Mouse (Mus musculus) heart, adult 2 months (tissue): ENCODE results near the gene Lypd6b.

Experiments
- CTCF ChIP-seq: fragments of 200-600 bp; IDR thresholded peaks from 2 replicates; pipeline ENCODE4 v1.8.1; 2022; ENCODE audit warnings: antibody characterized with exemption, mild to moderate bottlenecking, moderate library complexity
- EP300 ChIP-seq: fragments of 200-500 bp; IDR thresholded peaks from 2 replicates; pipeline ENCODE4 v1.6.1; 2011; ENCODE audit warnings: low read depth, low read length, control low read depth; ENCODE audit not compliant: insufficient read depth
- POLR2A ChIP-seq: fragments of 200-500 bp; IDR thresholded peaks from 2 replicates; pipeline ENCODE4 v1.6.1; 2011; ENCODE audit warnings: mild to moderate bottlenecking, low read depth, low read length, control low read depth; ENCODE audit not compliant: insufficient read depth

GRCm38 (mm10) chr2:49888346-49888745 is 100.9 kb downstream of the Lypd6b start:
- TF ChIP-seq CTCF (no peak), EP300 (no peak), POLR2A (no peak)
